Mouse (Mus musculus) heart, postnatal 10 days (tissue): ENCODE results near the gene Smim13. TPM values are rescaled to one million over a fixed set of nuclear protein-coding genes. Genes with fewer than 3 reads are reported as not detected.
A peak's percentile ranks its signal among the peaks of the same experiment; 100 is the strongest.

Experiments used
- DNase-seq, 2 experiments: peaks; one replicate each; pipeline ENCODE4 v3.0.0; 2021
- intact Hi-C: fragments of 180-260 bp; cut with DNase I; formaldehyde crosslinking; loops from one replicate; pipeline ENCODE4 v1.15.1; 2025
- total RNA-seq, 2 experiments: library from RNA; stranded (reverse); gene quantifications; 2 replicates each; pipeline ENCODE4 v1.2.3; 2021

Gene Smim13
- total RNA-seq, 2 experiments from 2014 or later = 19.8 to 21.9 TPM

GRCm38 (mm10) chr13:41283256-41283655 is 33.6 kb downstream of the Smim13 start:
- peak; percentile 80 to 90 for DNase-seq
- intact Hi-C loops = loop anchor here (1.0 to 5.0 kb wide), 4 partner anchors 18 to 352 kb away; no protein-coding TSS in a partner anchor

DNA sequence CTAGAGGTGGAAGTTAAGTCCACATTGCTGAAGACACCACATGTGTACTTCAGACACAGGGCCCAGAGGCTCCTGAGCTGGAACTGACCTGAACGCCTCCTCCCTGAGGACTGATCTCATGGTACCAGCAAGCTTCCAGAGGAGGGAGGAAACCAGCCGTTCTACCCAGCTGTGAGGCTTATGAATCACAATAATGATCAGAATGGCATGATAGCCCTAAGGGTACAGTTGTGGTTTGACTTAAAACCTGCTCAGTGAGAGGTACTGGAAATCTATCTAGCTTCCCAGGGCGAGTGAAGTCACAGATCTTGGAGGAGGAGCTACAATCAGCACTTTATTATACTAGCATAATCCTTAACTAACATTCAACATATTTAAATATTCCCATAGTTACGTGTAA is 35.8 kb downstream of the Smim13 start:
- no peak for DNase-seq
- intact Hi-C loops = no loop called here

DNA sequence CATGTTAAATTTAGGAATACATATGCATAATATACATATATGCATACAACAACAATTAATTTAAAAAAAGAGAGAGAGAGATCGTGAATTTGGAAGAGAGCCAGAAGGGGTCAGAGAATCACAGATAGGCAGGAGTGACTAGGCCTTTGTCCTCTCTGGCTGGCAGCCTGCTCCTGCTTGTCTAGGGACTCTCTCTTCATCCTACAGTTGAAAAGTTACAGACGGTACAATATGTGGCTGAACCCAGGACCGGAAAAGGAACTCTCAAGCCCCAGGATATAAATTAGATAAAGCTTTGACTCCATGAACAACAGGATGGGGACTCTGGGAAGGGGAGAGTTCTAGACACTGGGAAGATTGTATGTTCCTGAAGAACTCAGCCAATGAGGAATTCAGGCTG is 36.6 kb downstream of the Smim13 start:
- intact Hi-C loops = no loop called here
- DNase-seq = no peak

DNA sequence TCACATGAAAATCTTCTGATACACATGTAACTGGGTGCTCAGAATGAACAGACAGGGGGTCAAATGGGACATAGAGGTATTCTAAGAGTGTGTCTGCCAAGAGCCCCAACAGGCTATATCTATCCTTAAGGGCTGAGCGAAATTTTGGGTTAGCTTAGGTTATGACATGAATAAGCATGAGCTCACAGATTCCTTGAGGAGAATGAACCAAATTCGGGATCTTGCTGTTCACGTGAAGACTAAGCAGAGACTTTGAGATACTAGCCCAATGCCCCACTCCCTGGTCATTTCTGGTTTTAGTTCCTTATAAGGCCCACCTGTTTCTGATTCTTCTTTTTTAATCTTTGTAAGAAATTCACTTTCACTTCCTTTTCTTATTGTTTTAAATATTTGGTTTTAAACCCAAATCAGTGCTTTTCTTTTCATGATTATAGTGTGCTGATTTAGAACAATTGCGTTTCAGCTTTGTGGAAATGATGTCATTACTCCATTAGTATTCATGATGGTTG is 41.9 kb downstream of the Smim13 start:
- DNase-seq = no peak
- intact Hi-C loops = no loop called here

GRCm38 (mm10) chr13:41293595-41293994 is 44.0 kb downstream of the Smim13 start:
- no peak for DNase-seq
- intact Hi-C loops = no loop called here

DNA sequence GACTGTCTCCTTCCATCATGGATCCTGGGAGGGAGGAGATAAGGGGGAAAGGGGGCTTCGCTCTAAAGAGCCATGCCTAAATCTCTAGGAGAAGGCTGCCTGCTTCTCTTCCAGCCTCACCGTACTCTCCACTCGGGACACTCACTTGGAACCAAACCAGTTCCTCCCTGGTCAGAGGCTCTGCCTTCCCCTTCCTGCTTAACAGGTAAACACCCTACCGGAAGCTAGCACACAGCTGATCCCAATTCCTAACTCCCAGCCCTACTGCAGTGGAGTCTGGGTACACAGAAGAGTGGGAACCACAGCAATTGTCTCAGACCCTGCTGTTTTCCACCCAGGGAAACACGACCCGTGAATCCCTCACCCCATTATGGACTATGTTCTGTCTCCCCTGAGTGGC is 46.2 kb downstream of the Smim13 start:
- DNase-seq = no peak
- intact Hi-C loops = no loop called here

DNA sequence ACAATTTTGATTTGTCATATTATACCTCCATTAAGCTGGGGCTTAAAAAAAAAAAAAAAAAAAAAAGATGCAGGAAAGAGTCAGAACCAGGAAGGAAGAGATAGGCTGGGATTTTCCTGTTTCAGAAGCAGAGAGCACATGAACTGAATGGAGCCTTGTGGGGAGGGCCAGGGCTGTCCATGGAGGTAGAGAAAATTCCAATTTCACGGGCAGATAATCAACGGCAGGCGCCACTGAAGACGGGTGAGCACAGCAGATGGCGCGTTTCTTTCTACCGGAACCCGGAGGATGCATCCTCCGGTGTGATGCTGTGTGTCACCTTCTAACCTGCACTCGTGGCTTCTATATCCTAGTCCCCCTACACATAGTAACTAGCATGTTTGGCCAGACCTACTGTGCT is 46.8 kb downstream of the Smim13 start:
- intact Hi-C loops = no loop called here

GRCm38 (mm10) chr13:41298533-41298932 is 48.9 kb downstream of the Smim13 start:
- intact Hi-C loops = no loop called here

More for the DNA sequence above, 46.8 kb downstream of the Smim13 start:
- no peak for DNase-seq

GRCm38 (mm10) chr13:41298996-41299395 is 49.4 kb downstream of the Smim13 start:
- intact Hi-C loops = no loop called here
- no peak for DNase-seq

More at GRCm38 (mm10) chr13:41298533-41298932, 48.9 kb downstream of the Smim13 start:
- no peak for DNase-seq

- no peak for DNase-seq
- intact Hi-C loops = loop anchor here (2.0 to 5.0 kb wide), 3 partner anchors 167 to 332 kb away; no protein-coding TSS in a partner anchor
Measured at GRCm38 (mm10) chr13:41300037-41300436, 50.4 kb downstream of the Smim13 start.

DNA sequence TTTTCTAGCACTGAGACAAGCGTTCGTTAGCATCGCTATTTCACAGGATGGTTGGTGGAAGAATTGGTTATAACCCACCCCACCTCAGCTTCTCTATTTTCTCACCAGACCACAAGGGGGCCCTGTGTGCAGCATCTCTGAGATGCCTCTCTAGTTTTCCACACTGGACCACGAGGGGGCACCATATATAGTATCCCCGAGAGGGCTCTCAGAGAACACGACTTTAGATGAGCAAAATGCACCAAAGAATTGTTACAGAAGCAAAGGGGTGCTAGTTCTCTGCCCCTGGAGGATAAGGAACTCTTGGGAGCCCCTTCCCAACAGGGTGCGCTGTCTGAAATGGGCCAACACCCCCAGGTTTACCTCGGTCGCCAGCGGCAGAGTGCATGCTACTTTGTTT is 53.1 kb downstream of the Smim13 start:
- DNase-seq = peak; percentile 85 to 90
- intact Hi-C loops = loop anchor here (1.0 to 5.0 kb wide), 3 partner anchors 56 to 330 kb away; no protein-coding TSS in a partner anchor

GRCm38 (mm10) chr13:41320749-41321148 is 71.1 kb downstream of the Smim13 start:
- intact Hi-C loops = no loop called here

DNA sequence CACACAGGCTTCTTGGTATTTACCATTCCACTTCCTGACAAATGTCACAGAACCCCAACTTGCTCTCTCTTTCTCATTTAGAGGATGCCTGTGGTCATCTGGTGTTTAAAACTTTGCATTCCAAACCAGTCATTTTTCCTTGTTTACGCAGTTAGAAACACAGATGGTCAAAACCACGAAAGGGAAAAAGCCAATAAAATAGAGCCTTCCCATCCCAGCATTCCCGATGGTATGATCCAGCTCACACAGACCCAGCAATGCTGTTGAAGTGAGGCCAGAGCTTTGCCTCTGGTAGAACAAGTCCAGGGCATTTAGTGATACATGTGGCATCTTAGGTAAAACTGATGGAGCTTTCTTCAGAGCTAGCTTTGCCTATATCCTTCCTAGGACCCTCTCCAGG is 71.8 kb downstream of the Smim13 start:
- no peak for DNase-seq
- intact Hi-C loops = no loop called here

More at GRCm38 (mm10) chr13:41320749-41321148, 71.1 kb downstream of the Smim13 start:
- DNase-seq = no peak

- no peak for DNase-seq
- intact Hi-C loops = no loop called here
Measured at GRCm38 (mm10) chr13:41324631-41325030, 75.0 kb downstream of the Smim13 start.

DNA sequence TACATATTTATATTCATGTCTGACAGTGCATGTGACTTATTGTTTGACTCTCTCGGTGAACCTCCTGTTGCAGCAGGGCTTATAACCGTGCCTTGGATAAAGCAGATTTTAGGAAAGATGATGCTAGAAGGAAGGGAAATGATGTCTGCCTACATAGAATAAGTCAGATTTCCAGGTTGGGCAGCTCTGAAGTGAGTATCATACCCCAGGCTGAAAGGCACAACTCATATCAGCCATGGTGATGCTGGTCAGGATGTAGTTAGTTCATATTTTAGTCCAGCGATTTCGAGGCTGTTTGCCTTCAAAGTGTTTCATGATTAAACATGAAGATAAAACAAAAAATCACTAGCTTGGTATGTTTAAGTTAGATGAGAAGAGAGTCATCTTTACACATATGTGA is 75.7 kb downstream of the Smim13 start:
- intact Hi-C loops = no loop called here
- no peak for DNase-seq

GRCm38 (mm10) chr13:41326134-41326533 is 76.5 kb downstream of the Smim13 start:
- intact Hi-C loops = no loop called here
- no peak for DNase-seq

Other genes with a start within 250 kb of the Smim13 start
- 10 to 100 TPM; 30.2 to 33.4 TPM for gene Pak1ip1, start 248.8 kb upstream of the Smim13 start, total RNA-seq
- 100 to 1,000 TPM; 193 to 203 TPM for gene Tmem14c, start 233.6 kb upstream of the Smim13 start, total RNA-seq
- not detected for gene Mak, start 170.1 kb upstream of the Smim13 start, total RNA-seq
- not detected for gene Gcm2, start 138.8 kb upstream of the Smim13 start, total RNA-seq
- gene Sycp2l, start 135.5 kb upstream of the Smim13 start, total RNA-seq = not detected
- gene Elovl2, start 29.4 kb upstream of the Smim13 start, total RNA-seq = under 1 TPM; 0.31 to 0.50 TPM
- gene Gm17364, start 24.1 kb downstream of the Smim13 start, total RNA-seq = not detected
- gene Nedd9, start 237.5 kb downstream of the Smim13 start, total RNA-seq = 10 to 100 TPM; 38.5 to 40.9 TPM